Mouse (Mus musculus) lung, adult 2 months (tissue): ENCODE data around the gene Borcs5.

Experiments used
- CTCF ChIP-seq: fragments of 200-500 bp; IDR thresholded peaks from 2 replicates; pipeline ENCODE4 v1.5.1; 2011; ENCODE audit warnings: mild to moderate bottlenecking, low read length, control low read depth; ENCODE audit not compliant: insufficient read depth
- POLR2A ChIP-seq: fragments of 200-500 bp; IDR thresholded peaks from 2 replicates; pipeline ENCODE4 v1.6.1; 2011; ENCODE audit warnings: low read depth, mild to moderate bottlenecking, control low read depth, low read length, borderline replicate concordance; ENCODE audit errors: extremely low read depth

GRCm38 (mm10) chr6:134720150-134720549 is 80.8 kb downstream of the Borcs5 start:
- no peak for TF ChIP-seq CTCF
- TF ChIP-seq POLR2A = no peak
